Mouse (Mus musculus) spleen, adult 2 months (tissue): ENCODE results near the gene Slc9a9.

Experiments
- CTCF ChIP-seq: fragments of 200-500 bp; IDR thresholded peaks from 2 replicates; pipeline ENCODE4 v1.5.1; 2011; ENCODE audit warnings: mild to moderate bottlenecking, inconsistent platforms; ENCODE audit not compliant: insufficient read depth, insufficient read length, insufficient replicate concordance; ENCODE audit errors: extremely low read depth
- POLR2A ChIP-seq: fragments of 200-500 bp; IDR thresholded peaks from 2 replicates; pipeline ENCODE4 v1.6.1; 2011; ENCODE audit warnings: low read depth, low read length, inconsistent platforms

DNA sequence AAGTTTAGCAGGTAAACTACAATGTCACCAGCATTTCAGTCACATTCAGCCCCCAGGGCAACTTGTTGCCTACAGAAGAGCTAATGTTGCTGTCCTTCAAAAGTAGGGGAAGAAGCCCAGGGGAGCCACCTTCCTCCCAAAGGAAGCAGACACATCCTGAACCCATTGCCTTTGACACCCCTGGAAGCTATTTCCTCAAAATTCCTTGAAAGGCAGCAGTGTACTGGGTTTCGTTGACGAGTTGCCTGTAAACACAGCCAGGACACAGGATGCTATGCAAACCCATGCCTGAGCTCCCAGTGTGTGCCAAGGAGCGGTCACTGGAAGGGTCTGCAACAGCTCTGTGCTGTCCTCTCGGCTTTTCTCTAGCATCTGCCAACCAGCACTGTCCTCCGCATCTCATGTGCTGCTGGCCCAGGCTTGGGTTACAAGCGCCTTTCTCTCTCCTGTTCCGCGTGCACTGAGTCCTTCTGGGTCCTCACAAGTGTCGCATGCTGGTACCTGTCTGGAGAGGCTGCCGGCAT is 479.6 kb downstream of the Slc9a9 start:
- TF ChIP-seq CTCF = no peak
- no peak for TF ChIP-seq POLR2A
